Mouse (Mus musculus) heart, postnatal 36 days (tissue): ENCODE data around the gene Ttc25. TPM values are rescaled to one million over a fixed set of nuclear protein-coding genes. Genes with fewer than 3 reads are reported as not detected.
A peak's percentile ranks its signal among the peaks of the same experiment; 100 is the strongest.
"Not testable (repeated sequence)": the region's sequence is repeated elsewhere in the genome, so short reads cannot be mapped to it uniquely, and the experiment has no call there.

Experiments
- DNase-seq, 2 experiments: peaks; one replicate each; pipeline ENCODE4 v3.0.0; 2021 to 2022
- intact Hi-C: fragments of 180-260 bp; cut with DNase I; formaldehyde crosslinking; loops from one replicate; pipeline ENCODE4 v1.15.1; 2025
- total RNA-seq, 2 experiments: library from RNA; stranded (reverse); gene quantifications; 2 replicates each; pipeline ENCODE4 v1.2.3; 2021

Gene Ttc25
- total RNA-seq, 2 experiments from 2014 or later, result 0.22 to 0.49 TPM

DNA sequence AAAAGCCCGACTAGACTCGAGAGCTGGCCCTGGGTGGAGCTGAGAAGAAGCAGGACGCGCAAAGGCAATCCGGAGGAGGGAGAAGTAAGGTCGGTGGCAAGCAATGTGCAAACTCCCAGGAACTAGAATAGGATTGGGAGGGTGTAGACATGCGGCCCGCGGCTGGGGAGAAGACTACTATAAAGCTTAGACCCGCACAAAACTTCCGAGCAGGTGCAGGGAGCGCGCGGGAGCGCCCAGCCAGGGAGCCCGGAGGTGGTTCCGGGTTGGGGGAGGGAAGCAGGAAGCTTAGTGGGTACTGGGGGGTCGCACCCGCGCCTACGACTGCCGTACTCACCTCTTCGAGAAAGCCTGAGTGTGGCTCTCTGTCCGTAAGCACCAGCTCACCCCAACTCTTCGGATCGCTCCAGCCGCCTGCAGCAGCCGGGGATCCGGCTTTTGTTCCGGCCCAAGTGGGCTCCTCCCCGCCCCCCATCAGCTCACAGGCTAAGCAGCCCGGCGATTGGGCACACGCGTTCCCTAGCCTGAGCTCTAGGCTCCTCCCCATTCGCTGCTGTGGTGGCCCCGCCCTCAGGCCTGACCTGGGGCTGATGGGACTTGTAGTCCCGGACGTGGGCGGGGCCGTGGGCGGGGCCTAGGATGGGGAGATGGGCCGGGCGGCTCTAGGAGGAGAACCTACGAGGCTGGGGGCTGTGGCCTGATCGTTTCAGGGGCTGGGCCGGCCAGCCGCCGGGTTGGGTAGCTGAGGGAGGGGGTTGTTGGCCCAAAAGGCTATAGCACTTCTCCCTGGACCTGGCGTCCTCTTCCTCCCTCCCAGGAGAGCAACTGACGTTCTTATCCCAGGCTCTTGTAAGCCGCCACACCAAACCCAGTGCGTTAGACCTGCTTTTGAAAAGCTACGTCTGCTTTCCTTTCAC is 17.7 kb upstream of the Ttc25 start, which contains the start of gene Acly:
TSS of gene Acly (minus strand) at position 543 of the 917 bp plus-strand sequence.
- DNase-seq, result peak; percentile 96 to 97
- intact Hi-C loops, result no loop called here

DNA sequence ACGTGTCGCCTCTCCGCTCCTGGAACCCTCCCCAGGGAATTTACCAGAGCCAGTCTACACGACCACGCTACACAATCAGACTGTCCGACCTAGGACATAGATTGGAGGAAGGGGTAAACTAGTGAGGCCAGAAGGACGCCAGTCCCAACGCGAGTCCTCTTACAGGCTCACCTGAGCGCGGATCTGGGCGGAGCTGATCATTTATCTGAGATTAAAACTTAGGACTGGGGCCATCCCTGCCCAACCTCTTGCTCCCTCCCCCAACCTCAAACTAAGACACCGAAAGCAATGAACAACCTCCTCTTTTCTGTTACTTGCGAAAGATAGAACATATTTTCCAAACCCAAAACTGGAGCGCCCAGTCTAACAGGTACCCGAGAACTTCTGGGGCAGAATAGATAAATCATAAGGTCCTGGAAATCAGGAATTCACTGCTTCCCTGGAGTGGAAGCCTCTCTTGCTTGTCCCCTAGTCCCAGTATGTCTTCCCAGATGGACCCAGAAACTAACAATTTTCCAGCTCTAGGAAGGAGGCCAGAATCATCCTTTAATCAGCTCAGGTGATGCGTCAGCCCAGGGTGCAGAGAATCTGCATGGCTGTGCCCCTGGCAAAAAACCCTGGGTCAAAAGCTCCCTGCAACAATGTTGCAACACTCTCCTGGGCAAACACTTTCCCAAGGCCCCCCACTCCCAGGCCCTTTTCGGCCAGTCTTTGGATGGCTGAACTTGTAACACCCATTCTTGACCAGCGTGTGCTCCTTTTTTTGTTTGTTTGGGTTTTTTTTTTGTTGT is 16.8 kb upstream of the Ttc25 start:
- no peak for DNase-seq
- intact Hi-C loops, result no loop called here

DNA sequence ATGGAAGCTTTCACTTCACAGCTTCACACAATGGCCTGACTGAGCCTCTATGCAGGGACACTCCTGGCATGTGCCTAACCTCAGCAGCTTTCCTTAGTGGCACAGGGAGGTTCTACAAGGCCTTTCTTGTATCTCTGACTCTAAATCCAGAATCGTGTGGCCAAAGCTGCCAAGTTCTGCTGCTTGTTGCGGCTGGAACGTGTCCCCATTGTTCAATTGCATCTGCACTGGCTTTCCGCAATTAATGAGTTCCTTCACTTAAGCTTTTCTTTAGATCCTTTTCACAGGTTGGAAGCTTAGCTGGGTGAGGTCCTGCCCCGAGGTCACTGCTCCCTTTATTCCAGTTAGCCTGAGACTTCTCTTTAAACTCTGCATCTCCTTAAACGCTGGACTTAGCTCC is 11.5 kb upstream of the Ttc25 start:
- intact Hi-C loops, result no loop called here
- no peak for DNase-seq

DNA sequence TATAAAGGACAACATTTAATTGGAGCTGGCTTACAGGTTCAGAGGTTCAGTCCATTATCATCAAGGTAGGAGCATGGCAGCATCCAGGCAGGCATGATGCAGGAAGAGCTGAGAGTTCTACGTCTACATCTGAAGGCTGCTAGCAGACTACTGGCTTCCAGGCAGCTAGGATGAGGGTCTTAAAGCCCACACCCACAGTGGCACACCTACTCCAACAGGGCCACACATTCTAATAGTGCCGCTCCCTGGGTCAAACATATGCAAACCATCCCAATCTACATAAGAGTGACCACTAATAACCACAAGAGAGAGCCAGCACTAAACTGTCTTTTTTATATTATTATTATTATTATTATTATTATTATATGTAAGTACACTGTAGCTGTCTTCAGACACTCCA is 11.0 kb upstream of the Ttc25 start:
- intact Hi-C loops, DNase-seq: not testable (repeated sequence)

DNA sequence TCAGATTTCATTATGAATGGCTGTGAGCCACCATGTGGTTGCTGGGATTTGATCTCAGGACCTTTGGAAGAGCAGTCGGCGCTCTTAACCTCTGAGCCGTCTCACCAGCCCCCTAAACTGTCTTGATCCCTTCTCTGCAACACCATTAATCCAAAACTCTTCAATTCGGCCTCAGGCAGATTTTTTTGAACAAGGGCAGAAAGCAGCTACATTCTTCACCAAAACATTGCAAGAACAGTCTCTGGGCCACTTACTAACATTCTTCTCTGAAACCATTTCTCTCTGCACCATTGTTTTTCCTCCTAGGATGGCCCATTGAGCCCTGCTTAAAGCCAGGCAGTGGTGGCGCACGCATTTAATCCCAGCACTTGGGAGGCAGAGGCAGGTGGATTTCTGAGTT is 10.6 kb upstream of the Ttc25 start:
- intact Hi-C loops, DNase-seq: not testable (repeated sequence)

- intact Hi-C loops, result no loop called here
- DNase-seq, result no peak
Observed at GRCm38 (mm10) chr11:100535996-100536395, 9.4 kb upstream of the Ttc25 start.

DNA sequence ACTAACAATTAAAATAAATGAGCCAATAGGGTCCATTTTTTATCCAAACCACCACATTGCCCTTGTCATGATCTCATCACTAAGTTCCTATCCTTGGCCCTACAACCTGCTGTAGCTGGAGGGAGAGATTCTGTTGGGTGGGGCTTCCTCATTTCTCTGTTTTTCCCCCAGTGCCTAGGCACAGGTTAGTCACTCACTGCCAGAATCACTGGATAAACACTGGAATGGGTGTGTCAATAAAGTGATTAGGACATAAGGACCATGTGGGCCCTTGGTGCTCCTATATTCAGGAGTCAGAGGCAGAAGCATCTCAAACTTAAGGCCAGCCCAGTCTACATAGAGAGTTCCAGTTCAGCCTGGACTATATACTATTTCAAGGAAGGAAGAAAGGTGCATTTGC is 8.9 kb upstream of the Ttc25 start:
- intact Hi-C loops, result no loop called here

GRCm38 (mm10) chr11:100540966-100541365 is 4.4 kb upstream of the Ttc25 start:
- intact Hi-C loops, result no loop called here
- no peak for DNase-seq

More for the DNA sequence above, 8.9 kb upstream of the Ttc25 start:
- DNase-seq, result no peak

DNA sequence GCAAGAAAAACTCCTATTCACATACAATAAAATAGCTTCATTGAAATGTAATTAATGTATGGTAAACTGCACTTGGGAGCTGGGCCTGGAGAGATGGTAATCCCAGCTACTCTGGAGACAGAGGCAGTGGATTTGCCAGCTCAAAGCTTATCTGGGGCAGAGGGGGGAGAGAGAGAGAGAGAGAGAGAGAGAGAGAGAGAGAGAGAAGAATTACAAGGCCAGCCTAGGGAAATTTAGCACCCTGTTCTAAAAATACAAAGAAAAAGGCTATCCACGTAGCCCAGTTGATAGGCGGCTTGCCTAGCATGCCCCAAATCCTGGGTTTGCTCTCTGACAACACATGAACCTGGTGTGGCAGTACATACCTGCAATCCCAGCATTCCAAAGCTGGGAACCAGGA is 3.8 kb upstream of the Ttc25 start:
- intact Hi-C loops, result no loop called here
- no peak for DNase-seq

DNA sequence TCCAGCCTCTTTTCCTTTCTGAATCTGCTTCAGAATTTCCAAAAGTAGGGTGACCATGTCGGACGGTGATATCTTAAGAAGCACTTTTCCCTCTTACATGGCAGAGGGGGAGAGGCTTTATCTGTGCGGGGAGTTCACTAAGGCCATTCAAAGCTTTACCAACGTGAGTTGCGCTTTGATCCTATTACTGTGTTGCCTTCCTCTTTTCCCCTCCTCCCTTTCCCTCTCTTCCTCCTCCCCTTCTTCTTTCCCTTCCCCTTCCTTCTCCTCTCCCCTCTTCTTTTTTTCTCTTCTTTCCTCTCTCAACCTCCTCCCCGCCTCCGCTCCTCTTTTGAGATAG is 309 bp downstream of the Ttc25 start:
- intact Hi-C loops, result no loop called here
- DNase-seq, result no peak

DNA sequence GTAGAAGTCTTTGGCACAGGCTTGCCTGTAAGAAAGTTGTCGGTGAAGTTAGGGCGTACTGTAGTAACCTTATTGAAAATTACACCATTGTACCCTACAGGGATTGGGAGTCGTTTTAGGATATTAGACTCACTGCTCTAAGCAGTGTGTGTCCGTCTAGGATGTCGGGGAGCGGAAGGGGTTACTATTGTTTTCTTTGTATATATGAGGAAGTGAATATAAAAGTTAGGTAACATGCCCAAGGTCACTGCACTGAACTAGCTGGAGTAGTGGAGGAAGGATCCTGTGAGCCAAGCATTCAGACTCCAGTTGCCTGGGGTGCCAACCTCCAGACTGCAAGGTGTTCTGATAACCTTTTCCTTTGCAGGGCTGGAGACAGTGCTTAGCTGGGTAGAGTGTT is 1.5 kb downstream of the Ttc25 start:
- intact Hi-C loops, result no loop called here

DNA sequence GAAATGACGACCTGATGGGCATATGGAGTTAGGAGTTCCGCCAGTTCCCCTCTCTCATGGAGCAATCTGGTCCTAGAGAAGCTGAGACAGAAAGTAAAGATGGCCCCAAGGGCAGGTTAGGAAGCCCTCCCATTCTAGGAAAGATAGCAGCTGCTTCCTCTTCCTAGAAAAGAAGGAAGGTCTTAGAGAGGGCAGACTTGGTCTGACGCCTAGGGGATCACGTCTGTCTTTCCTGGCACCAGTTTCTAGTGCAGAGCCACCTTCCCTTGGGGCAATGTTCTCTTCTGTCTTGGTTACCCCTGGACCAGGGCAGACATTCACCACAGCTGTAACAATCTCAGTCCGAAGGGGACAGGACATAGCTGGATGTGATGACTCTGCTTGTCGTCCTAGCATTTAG is 2.7 kb downstream of the Ttc25 start:
- intact Hi-C loops, result no loop called here
- no peak for DNase-seq

More for the DNA sequence above, 1.5 kb downstream of the Ttc25 start:
- DNase-seq, result no peak

DNA sequence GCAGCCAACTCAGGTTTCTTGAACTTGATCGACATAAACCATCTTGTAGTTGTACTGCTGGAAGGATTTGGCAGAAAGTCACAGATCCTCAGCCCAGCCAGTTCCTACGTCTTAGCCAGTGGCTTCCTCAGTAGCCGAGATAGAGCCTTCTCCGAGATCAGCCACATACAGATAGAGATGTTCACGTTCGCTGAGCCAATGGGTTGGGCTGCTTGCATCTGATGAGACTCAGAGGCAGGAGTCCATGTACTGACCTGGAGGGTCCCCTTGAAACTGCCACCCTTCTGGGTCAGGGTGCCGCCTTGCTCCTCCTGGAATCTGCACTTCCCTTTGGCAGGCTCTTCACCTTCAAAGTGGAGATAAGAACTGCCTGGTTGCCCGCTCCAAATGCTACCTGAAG is 4.1 kb downstream of the Ttc25 start:
- DNase-seq, result no peak

GRCm38 (mm10) chr11:100550101-100550500 is 4.7 kb downstream of the Ttc25 start:
- intact Hi-C loops, result no loop called here
- DNase-seq, result no peak

More for the DNA sequence above, 4.1 kb downstream of the Ttc25 start:
- intact Hi-C loops, result no loop called here

DNA sequence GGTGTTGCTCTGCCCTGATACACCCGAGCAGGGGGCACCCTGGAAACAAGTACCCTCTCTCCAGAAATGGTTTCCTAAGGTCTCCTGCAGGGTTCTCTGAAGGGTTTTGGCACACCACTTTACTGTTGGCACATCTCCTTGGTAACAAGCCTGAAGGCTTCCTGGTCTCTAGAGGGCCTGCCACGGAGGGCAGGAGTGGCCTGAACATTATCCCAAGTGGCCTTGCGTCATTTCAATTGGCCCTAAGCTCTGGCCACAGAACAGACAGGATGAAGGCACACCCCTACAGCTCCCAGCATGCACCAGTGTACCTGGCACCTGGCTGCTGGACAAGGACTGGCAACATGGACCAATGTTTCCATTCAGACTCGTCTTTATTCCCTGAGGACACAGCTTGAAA is 7.4 kb downstream of the Ttc25 start:
- DNase-seq, result no peak
- intact Hi-C loops, result no loop called here

- intact Hi-C loops, result loop anchor here (2.0 to 5.0 kb wide), 4 partner anchors 43 to 193 kb away; no protein-coding TSS in a partner anchor
- peak; percentile 44 to 57 for DNase-seq
Observed at GRCm38 (mm10) chr11:100555583-100555982, 10.2 kb downstream of the Ttc25 start.

- no peak for DNase-seq
- intact Hi-C loops, result loop anchor here (5.0 kb wide), 2 partner anchors 45 to 195 kb away; no protein-coding TSS in a partner anchor
Observed at GRCm38 (mm10) chr11:100557563-100557962, 12.2 kb downstream of the Ttc25 start.

- DNase-seq, result no peak
- intact Hi-C loops, result loop anchor here (5.0 kb wide), 2 partner anchors 47 to 197 kb away; no protein-coding TSS in a partner anchor
Observed at GRCm38 (mm10) chr11:100559476-100559875, 14.1 kb downstream of the Ttc25 start.

DNA sequence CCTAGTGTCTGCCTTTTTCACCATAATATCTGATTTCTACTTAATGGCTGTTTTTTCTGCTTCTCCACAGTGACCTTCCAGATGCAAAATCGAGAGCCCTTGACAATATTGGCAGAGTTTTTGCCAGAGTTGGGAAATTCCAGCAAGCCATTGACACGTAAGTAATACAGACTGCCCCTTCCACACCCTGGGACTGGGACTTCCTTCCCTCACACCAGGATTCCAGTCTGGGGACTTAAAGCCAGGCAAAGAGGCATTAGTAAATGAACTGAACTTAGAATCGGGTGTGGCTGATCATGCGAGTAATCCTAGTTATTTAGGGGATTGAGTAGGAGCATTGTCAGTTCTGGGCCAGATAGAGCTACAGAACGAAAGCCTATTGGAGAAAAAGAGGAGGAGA is 16.3 kb downstream of the Ttc25 start:
- no peak for DNase-seq
- intact Hi-C loops, result no loop called here

DNA sequence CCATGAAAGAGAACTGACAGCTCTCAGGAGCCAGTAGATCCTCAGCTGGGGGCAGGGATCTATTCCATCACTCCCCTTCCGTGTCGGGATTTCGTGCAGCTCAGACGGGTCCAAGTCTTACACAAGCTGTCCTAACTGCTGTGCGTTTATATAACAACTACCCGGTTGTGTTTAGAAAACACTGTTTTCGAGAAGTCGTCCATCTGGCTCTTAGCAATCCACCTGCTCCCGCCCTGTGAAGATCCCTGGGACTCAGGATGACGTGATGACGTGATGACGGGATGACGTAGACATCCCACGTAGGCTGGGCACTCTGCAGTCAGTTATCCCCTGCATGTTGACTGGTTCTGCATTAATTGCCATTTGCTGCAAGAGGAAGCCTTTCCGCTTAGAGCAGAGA is 18.9 kb downstream of the Ttc25 start:
- DNase-seq, result no peak
- intact Hi-C loops, result no loop called here

GRCm38 (mm10) chr11:100564703-100565102 is 19.3 kb downstream of the Ttc25 start:
- no peak for DNase-seq
- intact Hi-C loops, result no loop called here
